Mouse (Mus musculus): Measurements from ENCODE around the gene Map2k1.

Map2k1 gene

DNA sequence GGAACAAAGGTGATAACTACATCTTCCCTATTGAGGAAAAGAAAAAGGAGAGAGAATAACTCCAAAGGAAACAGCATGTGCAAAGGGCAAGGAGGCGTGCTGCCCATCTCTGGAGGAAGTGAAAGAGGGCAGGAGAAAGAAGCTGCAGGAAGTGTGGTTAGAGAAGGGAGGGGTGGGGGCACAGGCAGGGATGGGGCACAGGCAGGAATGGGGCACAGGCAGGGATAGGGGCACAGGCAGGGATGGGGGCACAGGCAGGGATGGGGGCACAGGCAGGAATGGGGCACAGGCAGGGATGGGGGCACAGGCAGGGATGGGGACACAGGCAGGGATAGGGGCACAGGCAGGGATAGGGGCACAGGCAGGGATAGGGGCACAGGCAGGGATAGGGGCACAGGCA, 4.1 kb downstream of the Map2k1 start:
- no peak for DNase-seq (ENCODE audit: low read depth)

DNA sequence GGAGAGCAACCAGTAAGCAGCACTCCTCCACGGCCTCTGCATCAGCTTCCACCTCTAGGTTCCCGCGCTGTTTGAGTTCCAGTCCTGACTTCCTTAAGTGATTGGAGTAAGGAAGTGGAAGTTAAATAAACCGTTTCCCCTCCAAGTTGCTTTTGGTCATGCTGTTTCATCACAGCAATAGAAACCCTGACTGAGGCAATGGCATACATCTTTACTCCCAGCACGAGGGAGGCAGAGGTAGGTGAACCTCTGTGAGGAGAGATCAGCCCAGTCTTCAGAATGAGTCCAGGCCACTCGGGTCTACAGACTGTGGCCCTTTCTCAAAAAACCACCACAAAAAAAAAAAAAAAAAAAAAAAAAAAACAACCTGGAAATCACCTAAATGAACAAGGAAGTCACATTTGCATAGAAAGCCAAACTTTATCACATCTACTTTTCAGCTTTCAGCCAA, 11.0 kb downstream of the Map2k1 start:
- peak; percentile 56 for DNase-seq (ENCODE audit: low read depth)

DNA sequence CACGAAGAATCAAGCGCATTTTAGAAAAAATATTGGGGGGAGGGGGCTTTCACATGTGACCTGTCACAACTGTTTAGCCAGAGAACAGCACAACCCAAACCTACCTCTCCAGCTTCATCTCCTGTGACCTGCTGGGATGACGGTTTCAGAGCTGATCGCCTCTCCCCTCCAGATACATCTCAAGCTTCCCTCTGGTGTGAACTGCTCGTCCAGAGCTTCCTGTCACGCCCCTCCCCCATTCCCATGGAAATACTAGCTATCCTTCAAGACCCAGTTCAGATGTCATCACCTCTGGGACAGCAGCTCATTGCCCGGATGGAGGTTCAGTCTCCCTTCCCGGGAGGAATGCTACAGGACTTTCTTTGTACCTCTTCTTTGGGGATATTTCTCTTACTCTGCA, 12.8 kb downstream of the Map2k1 start:
- DNase-seq (ENCODE audit: low read depth): no peak

DNA sequence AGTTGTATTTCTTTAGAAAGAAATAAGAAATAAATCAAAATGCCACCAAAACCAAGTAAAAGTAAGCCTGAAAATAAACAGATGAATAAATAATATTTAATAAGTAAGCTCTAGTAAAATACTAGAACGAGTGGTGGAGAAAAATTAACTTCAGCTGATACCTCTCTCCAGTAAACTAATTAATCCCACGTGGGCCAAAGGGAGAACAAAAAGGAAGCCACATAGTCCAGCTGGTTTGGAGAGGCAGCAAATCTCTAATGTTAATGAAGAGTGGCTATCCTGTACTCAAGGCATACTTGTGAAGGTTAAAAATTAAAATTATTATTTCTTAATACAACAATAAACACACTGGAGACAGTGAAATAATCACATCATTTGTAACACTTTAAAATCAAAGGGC, 13.3 kb downstream of the Map2k1 start:
- no peak for DNase-seq (ENCODE audit: low read depth)

DNA sequence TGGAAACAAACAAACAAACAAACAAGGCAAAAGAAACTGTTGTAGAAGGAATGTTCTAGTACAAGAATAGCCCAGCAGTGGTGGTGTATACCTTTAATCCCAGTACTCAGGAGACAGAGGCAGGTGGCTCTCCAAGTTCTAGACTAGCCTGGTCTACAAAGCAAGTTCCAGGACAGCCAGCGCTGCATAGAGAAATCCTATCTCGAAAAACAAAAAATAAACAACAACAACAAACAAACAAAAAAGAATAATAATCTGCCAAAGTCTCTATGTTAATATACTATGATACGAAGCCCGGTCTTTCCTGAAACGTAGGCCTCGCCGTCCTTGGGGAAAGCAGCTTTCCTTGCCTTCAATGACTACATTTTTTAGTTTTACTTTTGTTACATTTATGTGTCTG, 17.4 kb downstream of the Map2k1 start:
- DNase-seq (ENCODE audit: low read depth): no peak

DNA sequence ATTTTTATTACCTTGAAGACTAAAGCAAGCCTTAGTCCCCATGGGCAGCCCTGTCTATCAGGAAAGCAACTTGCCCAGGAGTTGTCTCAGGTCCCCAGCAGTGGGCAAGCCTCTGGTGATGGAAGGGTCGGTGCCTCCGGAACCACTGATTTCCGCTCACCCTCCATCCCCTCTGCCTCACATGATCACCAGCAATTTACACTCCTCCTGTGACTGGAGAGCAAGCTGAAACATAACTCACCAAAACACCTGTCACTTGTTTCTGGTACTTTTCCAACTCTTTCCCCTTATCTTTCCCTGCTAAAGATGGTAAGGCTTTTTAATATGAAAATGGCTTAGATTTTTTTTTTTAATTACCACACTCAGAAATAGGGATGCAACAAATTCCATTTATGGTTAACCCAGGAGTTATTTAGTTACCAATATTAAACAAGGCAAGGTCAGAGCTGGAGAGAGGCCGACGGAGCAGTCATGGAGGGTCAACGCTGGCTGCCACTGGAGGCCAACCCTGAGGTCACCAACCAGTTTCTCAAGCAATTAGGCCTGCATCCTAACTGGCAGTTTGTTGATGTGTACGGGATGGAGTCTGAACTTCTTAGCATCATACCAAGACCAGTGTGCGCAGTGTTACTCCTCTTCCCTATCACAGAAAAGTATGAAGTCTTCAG, 18.5 kb downstream of the Map2k1 start, which contains the start of gene Uchl4:
Gene Uchl4 (plus strand): TSS at position 434 of the 668 bp plus-strand sequence.
- no peak for DNase-seq (ENCODE audit: low read depth)

DNA sequence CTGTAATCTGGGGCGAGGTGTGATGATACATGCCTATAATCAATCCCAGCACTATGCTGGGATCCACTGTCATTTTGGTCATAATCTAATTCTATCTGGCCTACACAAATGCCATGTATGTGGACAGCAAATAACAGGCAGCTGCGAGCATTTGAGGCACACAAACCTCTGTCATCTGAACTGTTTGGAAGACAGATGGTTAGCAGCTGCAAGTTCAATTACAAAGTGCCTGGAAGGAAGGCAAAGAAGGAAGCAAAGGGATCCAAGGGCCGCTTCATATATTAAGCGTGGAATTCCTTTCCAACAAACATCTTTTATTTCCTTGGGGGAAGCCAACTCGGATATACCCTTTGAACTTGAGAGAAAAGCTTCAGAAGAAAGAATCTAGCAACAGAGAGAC, 19.8 kb downstream of the Map2k1 start:
- no peak for DNase-seq (ENCODE audit: low read depth)

DNA sequence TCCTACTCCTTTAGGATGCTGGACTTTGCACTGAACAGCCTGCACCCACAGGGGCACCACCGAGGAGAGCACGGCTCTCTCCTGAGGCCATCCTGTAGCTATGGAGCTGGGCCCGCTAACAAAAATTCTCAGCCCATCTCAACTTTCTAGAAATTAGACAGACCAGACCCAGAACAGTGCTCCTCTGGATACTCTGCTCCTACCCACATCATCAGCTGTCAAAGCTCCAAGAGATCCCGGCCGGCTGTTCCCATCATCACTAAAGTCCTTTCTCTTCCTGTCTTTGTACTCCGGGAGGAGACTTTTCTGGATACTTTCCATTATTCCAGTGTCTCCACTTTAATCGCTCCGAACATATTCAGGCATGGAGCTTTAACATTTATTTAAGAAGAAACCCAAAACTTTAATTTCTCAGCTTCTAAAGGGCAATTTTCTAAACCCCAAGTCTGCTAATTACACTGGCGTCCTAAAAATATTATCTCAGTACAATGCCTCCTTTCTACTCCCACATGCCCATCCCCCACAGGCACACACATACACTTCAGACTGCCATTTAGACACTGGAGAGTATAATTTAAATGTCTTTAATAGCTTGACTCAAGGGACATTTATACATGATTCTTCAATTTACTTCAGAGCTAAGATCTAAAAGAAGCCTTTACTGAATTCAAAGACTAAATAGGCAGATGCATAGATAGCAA, 21.0 kb downstream of the Map2k1 start:
- DNase-seq (ENCODE audit: low read depth): no peak

DNA sequence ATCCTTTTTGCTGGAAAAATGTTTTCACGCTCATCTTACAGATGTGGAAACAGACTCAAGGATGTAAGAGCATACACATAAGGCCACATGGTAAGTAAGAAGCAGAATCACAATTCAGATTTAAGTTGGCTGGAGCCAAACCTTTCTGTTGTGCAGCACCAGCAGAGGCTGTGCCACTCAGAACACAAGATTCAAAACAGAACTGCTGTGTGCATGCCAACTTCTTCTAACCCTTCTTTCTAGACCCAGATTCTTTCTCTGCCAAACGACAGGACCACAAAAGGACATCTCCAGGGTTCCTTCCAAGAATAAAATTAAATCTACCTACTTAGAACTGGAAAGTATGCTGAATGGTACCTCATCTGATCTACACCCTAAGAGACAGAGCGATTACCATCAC, 21.8 kb downstream of the Map2k1 start:
- no peak for DNase-seq (ENCODE audit: low read depth)

DNA sequence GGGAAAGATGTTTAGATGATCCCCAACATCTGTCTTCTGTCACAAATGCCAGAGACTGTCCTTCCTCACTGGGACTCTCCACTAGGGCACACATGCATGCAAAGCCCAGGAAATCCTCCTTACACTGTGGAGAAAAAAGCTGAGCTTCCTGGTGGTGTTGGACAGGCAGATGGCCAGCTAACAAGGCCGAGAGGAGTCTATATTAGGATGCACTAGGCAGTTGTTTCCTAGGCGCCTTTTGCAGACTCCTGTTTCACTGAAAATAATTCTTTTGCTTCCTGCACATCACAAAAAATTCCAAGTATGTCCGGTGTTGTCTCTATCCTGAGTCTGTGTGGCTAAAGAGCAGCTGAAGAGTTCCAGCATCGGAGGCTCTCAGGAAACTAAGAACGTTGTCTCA, 22.3 kb downstream of the Map2k1 start:
- DNase-seq (ENCODE audit: low read depth): no peak

DNA sequence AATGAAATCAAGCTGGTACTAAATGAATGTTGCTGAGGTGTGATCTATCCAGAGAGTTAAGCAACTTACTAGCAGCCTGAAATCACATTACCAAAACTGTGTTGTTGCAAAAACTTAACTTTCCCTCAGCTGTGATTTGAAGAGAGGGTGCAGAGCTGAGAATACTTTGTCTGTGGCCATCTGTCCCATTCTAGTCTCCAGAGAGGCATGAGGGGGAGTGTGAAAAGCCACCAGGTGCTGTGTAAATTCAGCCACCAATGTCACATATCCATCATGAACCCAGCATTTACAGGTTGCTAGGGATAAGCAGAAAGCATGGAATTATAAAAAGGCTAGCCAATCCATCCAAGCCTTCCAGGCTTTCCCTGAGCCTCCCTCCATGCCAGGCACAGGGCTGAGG, 24.5 kb downstream of the Map2k1 start:
- no peak for DNase-seq (ENCODE audit: low read depth)

DNA sequence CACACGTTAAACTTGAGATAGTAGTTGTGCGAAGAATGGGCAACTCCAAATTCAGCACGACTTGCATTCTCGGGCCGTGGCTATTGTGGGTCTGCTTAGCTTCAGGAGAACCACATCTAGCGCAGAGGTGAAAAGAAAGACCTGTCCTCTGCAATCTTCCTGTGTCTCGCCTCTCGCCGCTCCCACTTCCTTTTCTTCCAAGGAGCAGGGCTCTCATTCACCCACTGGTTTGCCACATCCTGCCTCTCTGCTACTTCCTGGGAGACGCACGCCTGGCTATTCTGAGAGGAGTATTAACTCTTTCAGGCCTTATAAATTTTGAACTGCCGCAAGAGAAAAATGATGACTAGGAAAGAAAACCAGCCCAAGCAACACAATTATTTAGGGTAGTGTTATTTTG, 25.7 kb downstream of the Map2k1 start:
- DNase-seq (ENCODE audit: low read depth): peak; percentile 43

DNA sequence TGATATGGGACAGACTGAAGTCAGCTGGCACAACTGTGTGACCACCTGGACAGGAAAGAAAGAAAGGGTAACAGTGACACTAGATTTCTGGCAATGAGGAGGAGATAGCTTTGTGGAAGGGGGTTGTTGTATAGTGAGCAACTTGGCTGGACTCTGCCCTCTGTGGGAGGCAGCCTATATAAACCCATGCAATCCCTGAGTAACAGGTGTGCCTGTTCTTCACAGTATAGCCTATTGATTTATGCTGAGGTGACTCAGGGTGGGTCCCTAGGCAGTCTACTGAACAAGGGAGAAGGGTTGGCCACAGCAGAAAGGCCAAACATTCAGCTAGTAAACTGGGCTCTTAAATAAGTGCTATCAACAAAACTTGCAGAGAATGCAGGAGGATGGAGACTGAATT, 27.6 kb downstream of the Map2k1 start:
- no peak for DNase-seq (ENCODE audit: low read depth)

DNA sequence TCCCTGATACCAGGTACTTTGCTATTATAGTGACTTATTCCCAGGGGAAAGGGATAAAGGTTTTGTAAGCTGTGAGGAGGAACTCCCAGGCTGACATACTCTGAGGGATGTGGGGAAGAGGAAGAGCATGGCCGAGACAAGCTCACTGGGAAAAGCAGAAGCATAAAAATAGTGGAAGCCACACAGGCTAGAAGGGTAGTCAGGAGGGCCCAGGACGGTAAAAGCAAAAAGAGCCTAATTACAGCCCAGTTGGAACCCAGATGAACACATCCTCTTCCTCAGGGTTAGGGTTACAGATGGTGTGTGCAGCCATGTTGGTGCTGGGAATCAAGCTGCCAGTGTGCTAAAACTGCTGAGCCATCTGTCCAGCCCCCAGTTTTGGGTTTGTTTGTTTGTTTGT, 31.3 kb downstream of the Map2k1 start:
- DNase-seq (ENCODE audit: low read depth): no peak

DNA sequence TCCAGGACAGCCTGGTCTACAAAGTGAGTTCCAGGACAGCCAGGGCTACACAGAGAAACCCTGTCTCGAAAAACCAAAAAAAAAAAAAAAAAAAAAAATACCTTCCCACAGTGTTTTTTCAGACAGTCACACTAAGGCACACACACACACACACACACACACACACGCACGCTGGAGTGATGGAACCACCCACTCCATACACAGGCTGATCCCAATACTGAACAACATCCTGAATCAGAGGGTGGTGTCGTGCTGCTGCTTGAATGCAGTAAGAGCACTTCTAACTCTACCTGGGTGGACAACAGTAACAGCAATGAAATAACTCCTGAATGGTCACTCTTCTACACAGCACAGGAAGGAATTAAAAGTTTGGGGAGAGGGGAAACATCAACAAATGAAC, 32.0 kb downstream of the Map2k1 start:
- DNase-seq (ENCODE audit: low read depth): no peak

DNA sequence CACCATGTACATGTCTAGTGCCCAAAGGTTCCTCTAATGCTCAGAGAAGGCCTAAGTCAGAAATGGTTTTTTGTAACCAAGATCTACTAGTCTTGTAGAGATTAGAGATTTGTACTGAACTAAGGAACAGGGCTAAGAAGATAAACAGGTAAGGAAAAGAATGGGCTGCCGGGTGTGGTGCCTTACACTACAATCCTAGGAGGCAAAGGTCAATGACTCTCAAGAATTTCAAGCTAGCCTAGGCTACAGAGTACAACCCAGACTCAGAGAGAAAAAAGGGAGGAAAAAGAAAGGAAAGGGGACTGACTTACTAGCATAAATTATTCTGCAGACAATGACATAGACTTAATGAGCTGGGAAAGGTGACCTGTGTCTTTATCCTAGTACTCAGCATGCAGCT, 32.8 kb downstream of the Map2k1 start:
- DNase-seq (ENCODE audit: low read depth): no peak

DNA sequence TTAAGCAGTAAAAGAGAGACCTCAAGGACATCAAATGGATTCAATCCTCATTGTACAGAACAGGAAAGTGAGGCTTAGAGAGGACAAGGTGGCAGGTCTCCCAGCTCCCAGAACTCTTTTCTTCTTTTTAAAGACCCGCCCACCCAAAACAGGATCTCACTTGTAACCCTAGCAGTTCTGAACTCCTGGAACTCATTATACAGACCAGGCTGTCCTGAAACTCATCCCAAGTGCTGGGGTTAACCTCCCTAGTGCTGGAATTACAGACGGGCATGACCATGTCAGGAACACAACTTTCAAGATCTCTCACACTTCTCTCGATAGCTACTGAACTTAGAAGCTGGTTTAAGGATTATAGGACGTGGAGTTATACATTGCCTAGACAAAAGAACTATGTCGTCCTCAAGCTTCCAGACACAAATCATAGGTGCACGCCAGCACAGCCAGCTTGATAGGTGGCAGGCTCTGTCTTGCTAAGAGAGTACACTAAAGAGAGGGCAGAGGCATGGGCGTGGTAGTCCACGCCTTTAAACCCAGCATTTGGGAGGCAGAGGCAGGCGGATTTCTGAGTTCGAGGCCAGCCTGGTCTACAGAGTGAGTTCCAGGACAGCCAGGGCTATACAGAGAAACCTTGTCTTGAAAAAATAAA, 33.5 kb downstream of the Map2k1 start:
- DNase-seq (ENCODE audit: low read depth): no peak

DNA sequence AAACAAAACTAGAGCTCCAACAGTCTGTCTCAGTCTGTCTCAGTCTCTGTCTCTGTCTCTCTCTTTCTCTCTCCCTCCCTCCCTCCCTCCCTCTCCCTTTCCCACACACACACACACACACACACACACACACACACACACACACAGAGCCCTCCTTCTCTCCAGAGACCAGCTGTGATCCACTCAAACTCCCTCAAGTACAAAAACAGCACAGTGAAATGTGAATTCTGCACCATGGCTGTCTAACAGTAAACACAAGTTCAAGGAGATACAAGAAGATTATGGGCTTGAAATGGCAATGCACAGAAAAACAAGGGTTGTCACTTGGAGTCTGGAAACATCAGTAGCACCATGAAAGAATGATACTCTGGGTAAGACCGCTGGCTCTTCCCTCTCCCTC, 34.1 kb downstream of the Map2k1 start:
- DNase-seq (ENCODE audit: low read depth): no peak

DNA sequence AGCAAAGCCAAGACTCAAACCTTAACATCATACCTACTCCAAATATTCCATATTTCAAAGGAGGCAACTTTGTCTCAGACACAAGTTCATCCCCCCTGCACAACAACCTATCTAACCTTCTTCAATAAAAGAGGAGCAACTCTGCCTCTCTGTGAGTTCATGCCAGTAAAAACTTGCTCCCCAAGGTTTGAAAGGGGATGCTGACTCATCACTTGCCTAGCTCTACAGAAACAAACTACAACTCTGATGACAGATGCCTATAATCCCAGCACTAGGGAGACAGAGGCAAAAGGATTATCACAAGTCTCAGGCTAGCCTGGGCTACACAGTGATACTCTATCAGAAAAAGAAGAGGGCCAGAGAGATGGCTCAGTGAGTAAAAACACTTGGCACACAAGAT, 35.5 kb downstream of the Map2k1 start:
- DNase-seq (ENCODE audit: low read depth): no peak

DNA sequence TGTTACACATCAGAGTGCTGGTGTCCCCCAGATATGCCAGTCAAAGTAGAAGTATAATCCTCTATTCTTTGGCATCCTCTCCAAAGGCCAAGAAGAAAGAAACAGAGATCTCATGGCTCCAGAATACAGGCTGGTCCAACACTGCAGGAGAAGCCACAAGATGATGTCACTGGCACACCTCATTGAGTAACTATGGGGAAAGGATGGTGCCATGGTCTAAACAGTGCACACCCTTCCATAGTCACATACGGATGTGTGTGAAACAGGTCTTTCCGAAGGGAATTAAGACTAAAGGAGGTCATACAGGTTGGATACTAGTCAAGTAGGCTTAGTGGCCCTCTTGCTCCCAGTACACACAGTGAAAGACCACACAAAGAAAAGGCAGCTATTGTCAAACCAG, 36.8 kb downstream of the Map2k1 start:
- DNase-seq (ENCODE audit: low read depth): no peak

DNA sequence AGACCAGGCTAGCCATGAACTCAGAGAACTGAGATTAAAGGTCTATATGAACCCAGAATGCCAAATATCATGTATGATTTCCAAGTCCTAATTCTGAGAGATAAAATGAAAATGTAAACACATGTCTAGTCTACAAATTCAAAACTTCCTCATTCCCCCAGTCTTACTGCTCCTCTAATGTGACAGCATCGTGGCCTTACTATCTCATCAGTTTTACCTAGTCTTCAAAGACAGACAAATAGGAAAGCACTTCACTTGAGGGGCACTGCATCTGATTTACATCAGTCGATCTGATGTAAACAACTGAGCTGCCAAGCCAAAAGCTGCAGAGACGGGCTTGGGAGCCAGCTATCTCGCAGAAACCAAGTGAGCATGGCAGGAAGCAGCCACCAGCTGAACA, 37.3 kb downstream of the Map2k1 start:
- no peak for DNase-seq (ENCODE audit: low read depth)

DNA sequence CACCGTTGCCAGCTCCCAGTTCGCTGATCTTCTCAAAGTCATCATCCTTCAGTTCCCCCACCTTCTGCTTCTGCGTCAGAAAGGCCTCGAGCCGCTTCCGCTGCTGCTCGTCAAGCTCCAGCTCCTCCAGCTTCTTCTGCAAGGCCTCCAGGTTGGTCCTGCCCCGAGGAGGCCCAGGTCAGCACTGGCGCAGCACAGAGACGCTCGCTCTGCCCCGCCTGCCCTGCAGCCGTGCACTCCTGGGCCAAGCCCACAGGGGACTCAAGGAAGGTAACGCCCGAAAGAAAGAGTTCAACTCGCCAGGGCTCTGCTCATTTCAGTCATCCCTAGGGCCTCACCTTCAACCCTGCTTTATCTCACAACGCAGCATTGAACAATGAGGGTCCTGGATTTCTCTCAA, 39.0 kb downstream of the Map2k1 start:
- no peak for DNase-seq (ENCODE audit: low read depth)

DNA sequence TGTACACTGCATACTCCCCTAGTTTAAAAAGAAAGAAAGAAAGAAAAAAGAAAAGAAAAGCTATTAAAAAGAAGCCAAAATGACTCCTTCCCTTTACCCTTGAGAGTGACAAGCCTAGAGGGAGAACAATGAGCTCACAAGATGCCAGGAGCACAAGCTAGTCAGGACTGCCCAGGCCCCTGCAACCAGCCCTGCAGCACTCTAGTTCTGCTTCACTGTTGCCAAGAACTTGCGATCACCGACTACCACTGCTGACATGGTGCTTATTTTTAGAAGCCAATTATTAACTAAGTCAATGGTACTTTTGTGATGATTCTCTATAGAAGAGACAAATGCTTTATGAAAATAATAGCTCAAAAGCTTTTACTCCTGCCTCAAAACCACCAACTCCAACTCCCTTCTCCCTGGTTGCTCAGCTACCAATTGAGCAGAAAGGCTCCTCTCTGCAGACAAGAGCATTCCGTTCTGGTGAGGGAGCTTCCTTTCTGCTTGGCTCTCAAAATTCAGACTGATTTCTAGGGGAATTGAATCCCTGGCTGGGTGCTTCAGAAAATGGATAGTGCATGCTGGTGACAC, 45.8 kb downstream of the Map2k1 start:
- no peak for DNase-seq (ENCODE audit: low read depth)

Measured in 416B (cell line).